Mouse (Mus musculus) urinary bladder, postnatal 25 days (tissue): Measurements from ENCODE around the gene Adh6b.
"Not testable (repeated sequence)": the region's sequence is repeated elsewhere in the genome, so short reads cannot be mapped to it uniquely, and the experiment has no call there.

Source experiments
- DNase-seq: peaks from one replicate; pipeline ENCODE4 v3.0.0; 2022; ENCODE audit warnings: low spot score

Gene Adh6b

DNA sequence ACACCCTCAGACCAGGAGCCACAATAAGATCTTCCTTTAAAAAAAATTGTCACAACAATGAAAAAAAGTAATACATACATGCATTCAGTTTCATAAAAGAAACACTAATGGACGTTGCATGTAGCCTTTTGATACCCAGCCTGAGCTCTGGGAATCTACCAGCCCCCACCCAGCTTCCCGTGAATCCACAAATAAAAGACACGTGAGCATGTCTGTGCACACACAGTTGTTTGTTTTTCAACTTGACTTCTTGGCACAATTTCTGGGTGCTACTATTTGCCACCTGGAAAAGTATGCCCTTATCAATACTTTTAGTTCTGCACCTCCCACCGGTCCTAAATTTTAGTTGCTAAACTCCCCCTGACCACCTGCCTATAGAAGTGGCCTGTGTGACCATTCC is 19.1 kb downstream of the Adh6b start:
- no peak for DNase-seq

- DNase-seq: no peak
Observed at GRCm38 (mm10) chr3:138362920-138363319, 21.3 kb downstream of the Adh6b start.

- no peak for DNase-seq
Observed at GRCm38 (mm10) chr3:138366181-138366580, 24.6 kb downstream of the Adh6b start.

- DNase-seq: no peak
Observed at GRCm38 (mm10) chr3:138369546-138369945, 28.0 kb downstream of the Adh6b start.

- DNase-seq: not testable (repeated sequence)
Observed at GRCm38 (mm10) chr3:138370289-138370688, 28.7 kb downstream of the Adh6b start.

GRCm38 (mm10) chr3:138373920-138374319 is 32.3 kb downstream of the Adh6b start:
- DNase-seq: no peak

- no peak for DNase-seq
Observed at GRCm38 (mm10) chr3:138375148-138375547, 33.6 kb downstream of the Adh6b start.

GRCm38 (mm10) chr3:138381133-138381532 is 39.6 kb downstream of the Adh6b start:
- DNase-seq: no peak

DNA sequence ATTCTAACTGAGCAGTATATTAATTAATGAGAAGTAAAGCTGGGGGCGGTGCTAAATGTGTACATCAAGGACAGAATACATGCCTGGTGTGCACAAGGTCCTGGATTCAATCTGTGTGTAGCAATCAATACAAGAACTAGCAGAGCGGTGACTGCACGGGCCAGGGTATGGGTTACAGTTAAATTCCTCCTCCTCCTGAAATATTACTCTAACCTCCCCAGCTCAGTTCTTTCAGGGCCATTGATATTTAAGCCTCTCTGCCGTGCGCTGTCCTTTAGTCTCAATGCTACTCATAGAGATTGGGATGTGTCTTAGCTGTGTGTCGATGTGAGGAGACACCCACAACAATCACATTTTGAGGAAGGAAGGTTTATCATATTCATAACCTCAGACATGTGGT is 45.6 kb downstream of the Adh6b start:
- no peak for DNase-seq

DNA sequence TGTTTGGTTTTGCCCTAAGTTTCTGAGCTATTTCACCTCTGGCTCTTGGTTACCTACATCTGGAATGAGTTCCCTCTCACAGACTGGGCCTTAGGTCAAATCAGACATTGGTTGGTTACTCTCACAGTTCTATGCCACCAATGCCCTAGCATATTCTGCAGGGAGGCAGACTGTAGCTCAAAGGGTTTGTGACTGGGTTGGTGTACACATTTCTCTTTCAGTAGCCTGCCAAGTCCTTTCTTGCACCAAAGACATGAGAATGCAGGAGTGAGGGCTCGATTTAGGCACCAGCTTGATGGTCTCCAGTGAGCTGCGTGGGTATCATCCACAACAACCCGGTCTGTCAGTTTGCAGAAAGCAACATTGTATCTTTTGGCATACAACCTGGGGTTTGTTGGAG is 63.3 kb downstream of the Adh6b start:
- DNase-seq: no peak

- peak; percentile 62 for DNase-seq
Observed at GRCm38 (mm10) chr3:138405341-138405740, 63.8 kb downstream of the Adh6b start.

DNA sequence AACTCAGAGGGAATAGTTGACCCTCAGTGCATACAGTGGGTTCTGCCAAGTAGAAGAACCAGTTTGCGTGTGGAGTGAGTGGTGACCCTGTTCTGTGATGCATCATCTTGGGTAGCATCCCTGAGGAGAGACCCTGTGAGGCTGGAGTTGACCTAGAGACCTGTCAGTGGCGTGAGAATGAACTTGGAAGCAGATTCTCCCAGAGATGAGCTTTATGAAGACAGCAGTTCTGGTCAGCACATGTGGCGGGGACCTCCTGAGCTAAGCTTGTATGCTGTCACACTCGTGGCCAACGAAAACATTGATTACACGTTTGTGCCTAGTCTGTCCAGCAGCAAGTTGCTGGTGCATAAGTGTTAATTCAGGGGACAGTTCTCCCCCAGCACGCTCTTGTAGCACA is 64.3 kb downstream of the Adh6b start:
- DNase-seq: no peak

- no peak for DNase-seq
Observed at GRCm38 (mm10) chr3:138407920-138408319, 66.3 kb downstream of the Adh6b start.
